22 mouse cellular contexts compared by ENCODE assay signal in genomic region chr11:28636752-28637151, GRCm38 (mm10). TPM values are rescaled to one million over a fixed set of nuclear protein-coding genes. Genes with fewer than 3 reads are reported as not detected.
DNase-seq lines count a peak whose midpoint lies in the region; ATAC-seq and TF ChIP-seq lines count a peak whose summit lies in the region.
"Had no signal": no experiment of that assay in that cellular context is flagged by ENCODE, and none has a peak within 500 bp of the region (broad histone marks: within the 10 kb centered on the region; RNA-seq: fewer than 3 reads in every experiment).

No protein-coding gene starts in this region.

- no peaks in the 10 kb centered on the region for H3K9me3 ChIP-seq in hindbrain, embryonic 16.5 days (ENCODE audit: control insufficient read depth, low read length)
- no peaks in the 10 kb centered on the region for H3K9me3 ChIP-seq in hindbrain, postnatal 0 days (ENCODE audit: low read length)
- H3K9me3 ChIP-seq in kidney, embryonic 16.5 days (ENCODE audit: low read length) = no peaks in the 10 kb centered on the region
- H3K9me3 ChIP-seq in midbrain, postnatal 0 days (ENCODE audit: low read length) = no peaks in the 10 kb centered on the region
- H3K9me3 ChIP-seq: embryonic facial prominence, embryonic 15.5 days; forebrain, embryonic 10.5 days; heart, embryonic 12.5 days; hindbrain, embryonic 12.5 days had no signal

- DNase-seq in hindbrain, postnatal 0 days (ENCODE audit: low spot score) = no peak
- DNase-seq in kidney, postnatal 36 days = no peak
- DNase-seq in retina, embryonic 14.5 days (ENCODE audit: low spot score) = peak; percentile 10
- DNase-seq in retina, postnatal 1 day = no peak
- no peak for DNase-seq in midbrain, postnatal 0 days (ENCODE audit: low spot score)
- DNase-seq: adrenal gland, adult 8-10 months; adrenal gland, postnatal 36 days; cerebellum, adult 11 months; cerebellum, adult 8-10 months; cerebellum, postnatal 14 days; gastrocnemius, adult 2 months; gastrocnemius, postnatal 25 days had no signal

- no peaks in the 10 kb centered on the region for H3K27me3 ChIP-seq in hindbrain, embryonic 16.5 days (replicated peaks; ENCODE audit: control insufficient read depth, insufficient read depth, low read length)
- no peaks in the 10 kb centered on the region for H3K27me3 ChIP-seq in hindbrain, postnatal 0 days (ENCODE audit: insufficient read depth, low read length)
- H3K27me3 ChIP-seq in kidney, embryonic 16.5 days (ENCODE audit: insufficient read depth, low read length) = no peaks in the 10 kb centered on the region
- no peaks in the 10 kb centered on the region for H3K27me3 ChIP-seq in midbrain, postnatal 0 days (ENCODE audit: insufficient read depth, low read length)
- H3K27me3 ChIP-seq: embryonic facial prominence, embryonic 15.5 days; heart, embryonic 12.5 days; hindbrain, embryonic 12.5 days had no signal

- H3K27ac ChIP-seq in hindbrain, embryonic 16.5 days (ENCODE audit: low read depth, low read length) = no peak overlapping the region
- no peak overlapping the region for H3K27ac ChIP-seq in hindbrain, postnatal 0 days
- H3K27ac ChIP-seq in kidney, embryonic 16.5 days (ENCODE audit: low read length) = no peak overlapping the region
- no peak overlapping the region for H3K27ac ChIP-seq in midbrain, postnatal 0 days (ENCODE audit: low read depth, low read length)
- H3K27ac ChIP-seq: embryonic facial prominence, embryonic 15.5 days; forebrain, embryonic 10.5 days; gastrocnemius, adult 2 months; hindbrain, embryonic 12.5 days had no signal

- 44% methylated on average over 3 of the region's 3 CpGs for whole genome bisulfite sequencing in hindbrain, embryonic 16.5 days
- WGBS in hindbrain, postnatal 0 days = 55% methylated on average over 3 of the region's 3 CpGs
- 14% methylated on average over 3 of the region's 3 CpGs for WGBS in kidney, embryonic 16.5 days
- 69% methylated on average over 3 of the region's 3 CpGs for WGBS in midbrain, postnatal 0 days

- no peak overlapping the region for H3K4me2 ChIP-seq in hindbrain, embryonic 16.5 days (ENCODE audit: low read length)
- no peak overlapping the region for H3K4me2 ChIP-seq in hindbrain, postnatal 0 days (ENCODE audit: low read depth, low read length)
- no peak overlapping the region for H3K4me2 ChIP-seq in kidney, embryonic 16.5 days (replicated peaks; ENCODE audit: low read depth, low read length)
- H3K4me2 ChIP-seq in midbrain, postnatal 0 days (ENCODE audit: low read depth, low read length, poor library complexity, severe bottlenecking) = no peak overlapping the region
- H3K4me2 ChIP-seq: embryonic facial prominence, embryonic 15.5 days; heart, embryonic 12.5 days; hindbrain, embryonic 12.5 days had no signal

- no peaks in the 10 kb centered on the region for H3K4me1 ChIP-seq in hindbrain, embryonic 16.5 days (ENCODE audit: control insufficient read depth, insufficient read depth, low read depth, low read length)
- H3K4me1 ChIP-seq in hindbrain, postnatal 0 days (ENCODE audit: insufficient read depth, low read length) = no peaks in the 10 kb centered on the region
- H3K4me1 ChIP-seq in kidney, embryonic 16.5 days (ENCODE audit: insufficient read depth, low read length) = peaks cover 11% of the 10 kb centered on the region; the same call in 1 of the 2 replicates
- H3K4me1 ChIP-seq in midbrain, postnatal 0 days (ENCODE audit: insufficient read depth, low read length) = no peaks in the 10 kb centered on the region
- H3K4me1 ChIP-seq: embryonic facial prominence, embryonic 15.5 days; heart, embryonic 12.5 days; hindbrain, embryonic 12.5 days had no signal

- no peak overlapping the region for H3K4me3 ChIP-seq in hindbrain, embryonic 16.5 days (ENCODE audit: low read length)
- no peak overlapping the region for H3K4me3 ChIP-seq in hindbrain, postnatal 0 days (ENCODE audit: low read length)
- H3K4me3 ChIP-seq in kidney, embryonic 16.5 days (ENCODE audit: low read length) = no peak overlapping the region
- H3K4me3 ChIP-seq in midbrain, postnatal 0 days (ENCODE audit: low read depth, low read length) = no peak overlapping the region
- H3K4me3 ChIP-seq: embryonic facial prominence, embryonic 15.5 days; erythroblast, embryonic 14.5 days; forebrain, embryonic 10.5 days; gastrocnemius, adult 2 months; heart, embryonic 12.5 days; hindbrain, embryonic 12.5 days had no signal

- H3K9ac ChIP-seq in hindbrain, embryonic 16.5 days (ENCODE audit: low read depth, low read length) = no peak overlapping the region
- H3K9ac ChIP-seq in hindbrain, postnatal 0 days (replicated peaks; ENCODE audit: low read length) = no peak overlapping the region
- H3K9ac ChIP-seq in kidney, embryonic 16.5 days (replicated peaks; ENCODE audit: low read length) = no peak overlapping the region
- no peak overlapping the region for H3K9ac ChIP-seq in midbrain, postnatal 0 days (replicated peaks; ENCODE audit: low read length, poor library complexity, severe bottlenecking)
- H3K9ac ChIP-seq: embryonic facial prominence, embryonic 15.5 days; heart, embryonic 12.5 days; hindbrain, embryonic 12.5 days had no signal

- H3K36me3 ChIP-seq in hindbrain, embryonic 16.5 days (ENCODE audit: control insufficient read depth, insufficient read depth, low read length) = no peaks in the 10 kb centered on the region
- H3K36me3 ChIP-seq in hindbrain, postnatal 0 days (ENCODE audit: insufficient read depth, low read length) = no peaks in the 10 kb centered on the region
- no peaks in the 10 kb centered on the region for H3K36me3 ChIP-seq in kidney, embryonic 16.5 days (ENCODE audit: insufficient read depth, low read length)
- no peaks in the 10 kb centered on the region for H3K36me3 ChIP-seq in midbrain, postnatal 0 days (ENCODE audit: insufficient read depth, low read length)
- H3K36me3 ChIP-seq: embryonic facial prominence, embryonic 15.5 days; forebrain, embryonic 10.5 days; heart, embryonic 12.5 days; hindbrain, embryonic 12.5 days had no signal

- no peak for TF ChIP-seq CTCF in hindbrain, postnatal 0 days (IDR thresholded peaks at IDR 0.05; ENCODE audit: low read depth)
- TF ChIP-seq CTCF in midbrain, postnatal 0 days (IDR thresholded peaks at IDR 0.05) = no peak

- ATAC-seq in hindbrain, embryonic 16.5 days = 0 out of 2 replicates have a peak, but pooled peaks have one; percentile 48
- no peak for ATAC-seq in hindbrain, postnatal 0 days
- ATAC-seq in kidney, embryonic 16.5 days (ENCODE audit: low FRiP score, low TSS enrichment) = peak; percentile 83
- ATAC-seq in midbrain, postnatal 0 days (ENCODE audit: low FRiP score) = no peak
- ATAC-seq: forebrain, embryonic 14.5 days had no signal

RNA-seq across cellular contexts. Expression of gene Ccdc85a, which starts 52.6 kb away (rescaled TPM):
- polyA plus RNA-seq in hindbrain, embryonic 16.5 days (2015; fragmentation: Nextera tagmentation; extraction: Ambion mirVana) = 56.1 and 66.3 TPM in 2 replicates
- total RNA-seq in hindbrain, postnatal 0 days (2014; rRNA removed) = 27.6 and 29.5 TPM in 2 replicates
- 50.7 and 51.7 TPM in 2 replicates for polyA plus RNA-seq in hindbrain, postnatal 0 days (2015; fragmentation: Nextera tagmentation; extraction: Ambion mirVana)
- 2.9 and 3.4 TPM in 2 replicates for polyA plus RNA-seq in kidney, embryonic 16.5 days (2015; fragmentation: Nextera tagmentation; extraction: Ambion mirVana)
- total RNA-seq in midbrain, postnatal 0 days (2014; rRNA removed) = 40.7 and 43.1 TPM in 2 replicates
- polyA plus RNA-seq in midbrain, postnatal 0 days (2015; fragmentation: Nextera tagmentation; extraction: Ambion mirVana) = 63.8 and 66.1 TPM in 2 replicates
- total RNA-seq: common myeloid progenitor, adult 5-6 weeks; granulocyte monocyte progenitor cell, adult 5-6 weeks had no signal

Comparison
In these comparisons a context has a peak if more than half of its experiments do, and no peak if none do; other contexts are left out.
1. ATAC-seq: peak in hindbrain, embryonic 16.5 days (single experiment) and kidney, embryonic 16.5 days (single experiment); none in hindbrain, postnatal 0 days (single experiment) and midbrain, postnatal 0 days (single experiment).
2. RNA of gene Ccdc85a, which starts 52.6 kb away (polyA plus RNA-seq): 56.1 to 66.3 TPM in hindbrain, embryonic 16.5 days, 63.8 to 66.1 TPM in midbrain, postnatal 0 days and 50.7 to 51.7 TPM in hindbrain, postnatal 0 days; 2.9 to 3.4 TPM in kidney, embryonic 16.5 days; every median in the first group is over 10 times any median in the second.